Mouse (Mus musculus): Measurements from ENCODE around the gene Slc18a3.

GRCm38 (mm10) chr14:32507216-32507615, 42.6 kb upstream of the Slc18a3 start:
- TF ChIP-seq CTCF (IDR thresholded peaks at IDR 0.05; ENCODE audit: control insufficient read depth, insufficient read depth, low read length) (no peak), POLR2A (IDR thresholded peaks at IDR 0.05; ENCODE audit: borderline replicate concordance, control insufficient read depth, low read depth, low read length) (no peak)

All from bone marrow, adult 2 months (tissue).